Mouse (Mus musculus) small intestine, adult 2 months (tissue): ENCODE results near the gene Pdia3. TPM values are rescaled to one million over a fixed set of nuclear protein-coding genes. Genes with fewer than 3 reads are reported as not detected.

Source experiments
- H3K27ac ChIP-seq: fragments of 200-500 bp; 2 replicates; pipeline ENCODE4 v1.5.1; 2012; ENCODE audit warnings: low read depth, low read length, control low read depth, inconsistent platforms; ENCODE audit not compliant: insufficient read depth
- H3K27me3 ChIP-seq: fragments of 200-500 bp; 2 replicates; pipeline ENCODE4 v1.6.1; 2012; ENCODE audit warnings: mild to moderate bottlenecking, moderate library complexity, low read length, inconsistent platforms; ENCODE audit not compliant: control insufficient read depth, insufficient read depth
- H3K36me3 ChIP-seq: fragments of 200-500 bp; 2 replicates; pipeline ENCODE4 v1.6.1; 2012; ENCODE audit warnings: mild to moderate bottlenecking, low read length, control low read depth, inconsistent platforms; ENCODE audit not compliant: control insufficient read depth, insufficient read depth
- H3K4me1 ChIP-seq: fragments of 200-500 bp; 2 replicates; pipeline ENCODE4 v1.6.1; 2012; ENCODE audit warnings: low read length, inconsistent platforms, mixed read lengths; ENCODE audit not compliant: control insufficient read depth, insufficient read depth, insufficient read length
- H3K4me3 ChIP-seq: fragments of 200-500 bp; 2 replicates; pipeline ENCODE4 v1.5.1; 2012; ENCODE audit warnings: low read depth, mild to moderate bottlenecking, control low read depth, inconsistent platforms, low read length, moderate library complexity
- CTCF ChIP-seq: fragments of 200-500 bp; IDR thresholded peaks from 2 replicates; pipeline ENCODE4 v1.5.1; 2012; ENCODE audit warnings: low read depth, mild to moderate bottlenecking, control low read depth, inconsistent platforms, low read length, moderate library complexity, mixed read lengths; ENCODE audit not compliant: insufficient replicate concordance, insufficient read length; ENCODE audit errors: extremely low read depth
- POLR2A ChIP-seq: fragments of 200-500 bp; IDR thresholded peaks from 2 replicates; pipeline ENCODE4 v1.6.1; 2012; ENCODE audit warnings: low read depth, mild to moderate bottlenecking, control low read depth, inconsistent platforms, low read length, moderate library complexity
- WGBS: fragments of 180-500 bp; shearing (Covaris S2); methylation state at CpG from one replicate; pipeline ENCODE4 v1.1.7; 2018; 5-methylcytosine and 5-hydroxymethylcytosine counted together
- polyA plus RNA-seq: library from polyadenylated mRNA; depleted of rRNA; stranded (reverse); fragments of >200 nt; gene quantifications from 2 replicates; pipeline ENCODE4 v1.2.3, GENCODE M21; 2012

Pdia3 gene
- polyA plus RNA-seq, 1 experiment, result 1,104 TPM

GRCm38 (mm10) chr2:121442259-121443067 is 28.9 kb downstream of the Pdia3 start:
- peaks cover 8% of the 10 kb centered on the region; the same call in 1 of the 2 replicates for H3K4me1 ChIP-seq
- peak overlapping the region; percentile 43 for H3K27ac ChIP-seq
- H3K27me3 ChIP-seq, result no peaks in the 10 kb centered on the region
- WGBS, result under 1% methylated on average over 30 of the region's 30 CpGs
- peaks cover 17% of the 10 kb centered on the region for H3K36me3 ChIP-seq
- TF ChIP-seq POLR2A (no peak; the same call in 1 of the 2 replicates), CTCF (no peak)
- H3K4me3 ChIP-seq, result peak overlapping the region; percentile 71

- TF ChIP-seq POLR2A (no peak), CTCF (no peak)
- Histone ChIP-seq H3K4me3 (peak overlapping the region; percentile 71), H3K4me1 (peaks cover 8% of the 10 kb centered on the region; the same call in 1 of the 2 replicates), H3K27me3 (no peaks in the 10 kb centered on the region), H3K27ac (peak overlapping the region; percentile 43), H3K36me3 (peaks cover 12% of the 10 kb centered on the region)
- 6% methylated on average over 8 of the region's 8 CpGs for WGBS
These were observed 29.4 kb downstream of the Pdia3 start for GRCm38 (mm10) chr2:121443068-121443349.

DNA sequence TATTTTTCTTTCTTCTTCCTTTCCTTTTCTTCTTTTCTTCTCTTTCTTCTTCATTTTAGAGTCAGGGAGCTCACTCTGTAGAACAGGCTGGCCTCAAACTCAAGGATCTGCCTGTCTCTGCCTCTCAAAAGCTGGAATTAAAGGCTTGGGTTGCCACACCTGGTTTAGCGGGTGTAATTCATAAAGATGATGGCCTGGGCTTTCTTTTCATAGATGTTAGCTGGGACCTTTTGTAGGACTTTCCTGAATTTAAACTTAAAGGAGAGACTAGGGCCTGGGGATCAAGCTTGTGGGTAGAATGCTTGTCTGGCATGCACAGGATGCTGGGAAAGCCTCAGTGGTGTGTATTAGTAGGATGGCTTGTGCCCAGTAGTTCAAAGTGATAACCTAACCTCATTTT is 30.6 kb downstream of the Pdia3 start, which contains the start of gene Ell3:
Gene Ell3 (minus strand): TSS at position 101 of the 400 bp plus-strand sequence.
- H3K27me3 ChIP-seq, result no peaks in the 10 kb centered on the region
- peaks cover 8% of the 10 kb centered on the region; the same call in 1 of the 2 replicates for H3K4me1 ChIP-seq
- TF ChIP-seq POLR2A, result no peak
- no peak for TF ChIP-seq CTCF
- H3K4me3 ChIP-seq, result no peak within 1 kb of the TSS
- H3K36me3 ChIP-seq, result peaks cover 5% of the 10 kb centered on the region; the same call in 1 of the 2 replicates
- 0 out of 2 replicates have a peak within 1 kb of the TSS, but pooled peaks have one; percentile 43 for H3K27ac ChIP-seq
- WGBS, result 92% methylated on average over 1 of the region's 1 CpGs

- WGBS, result 78% methylated on average over 3 of the region's 3 CpGs
These were observed 31.5 kb downstream of the Pdia3 start for GRCm38 (mm10) chr2:121445117-121445516.

DNA sequence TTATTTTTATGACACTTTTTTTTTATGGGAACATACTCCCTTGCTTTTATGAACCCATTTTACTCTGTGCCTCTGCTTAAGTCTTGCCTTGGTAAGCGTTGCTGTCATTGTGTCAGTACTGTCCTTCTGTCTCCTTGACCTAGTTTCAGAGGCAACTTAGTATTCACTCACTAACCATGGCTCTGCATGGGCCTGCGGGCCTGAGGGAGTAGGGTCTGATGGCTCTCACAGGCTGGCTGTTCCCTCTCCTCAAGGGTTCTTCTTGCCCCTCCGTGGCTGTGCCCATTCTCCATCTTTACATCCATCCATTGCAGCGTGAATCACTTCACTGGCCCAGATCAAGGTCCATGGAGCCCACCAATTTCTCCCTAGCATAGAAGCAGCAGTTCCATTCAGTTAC is 32.9 kb downstream of the Pdia3 start:
- Histone ChIP-seq H3K27me3 (no peaks in the 10 kb centered on the region), H3K4me1 (peaks cover 13% of the 10 kb centered on the region; the same call in 1 of the 2 replicates), H3K36me3 (peaks cover 7% of the 10 kb centered on the region), H3K27ac (no peak overlapping the region), H3K4me3 (no peak overlapping the region)
- TF ChIP-seq CTCF, result no peak
- TF ChIP-seq POLR2A, result no peak
- WGBS, result 89% methylated on average over 4 of the region's 4 CpGs

More at GRCm38 (mm10) chr2:121445117-121445516, 31.5 kb downstream of the Pdia3 start:
- Histone ChIP-seq H3K27me3 (no peaks in the 10 kb centered on the region), H3K4me3 (no peak overlapping the region), H3K27ac (no peak overlapping the region), H3K36me3 (no peaks in the 10 kb centered on the region), H3K4me1 (peaks cover 8% of the 10 kb centered on the region; the same call in 1 of the 2 replicates)
- TF ChIP-seq CTCF (no peak), POLR2A (no peak)

- TF ChIP-seq POLR2A (no peak), CTCF (no peak)
- Histone ChIP-seq H3K36me3 (peaks cover 9% of the 10 kb centered on the region), H3K27me3 (no peaks in the 10 kb centered on the region), H3K27ac (no peak overlapping the region), H3K4me3 (no peak overlapping the region), H3K4me1 (peaks cover 11% of the 10 kb centered on the region; the same call in 1 of the 2 replicates)
- 67% methylated on average over 3 of the region's 3 CpGs for WGBS
These were observed 33.4 kb downstream of the Pdia3 start for GRCm38 (mm10) chr2:121447006-121447405.

- TF ChIP-seq CTCF (no peak), POLR2A (no peak)
- Histone ChIP-seq H3K27ac (peak overlapping the region; percentile 96), H3K4me1 (peaks cover 8% of the 10 kb centered on the region; the same call in 1 of the 2 replicates), H3K4me3 (no peak overlapping the region), H3K27me3 (no peaks in the 10 kb centered on the region), H3K36me3 (peaks cover 19% of the 10 kb centered on the region)
- 11% methylated on average over 9 of the region's 9 CpGs for WGBS
These were observed 34.6 kb downstream of the Pdia3 start for GRCm38 (mm10) chr2:121448136-121448535.
